Mouse (Mus musculus) hindbrain, embryonic 13.5 days (tissue): ENCODE results near the gene 1110004F10Rik. TPM values are rescaled to one million over a fixed set of nuclear protein-coding genes. Genes with fewer than 3 reads are reported as not detected.
A peak's percentile ranks its signal among the peaks of the same experiment; 100 is the strongest.

ENCODE experiments used
- ATAC-seq: fragments of 200-750 bp; cut with Nextera tagmentation; 2 replicates; pipeline ENCODE4 v1.8.0; 2017; ENCODE audit warnings: moderate TSS enrichment; ENCODE audit not compliant: low FRiP score
- H3K27ac ChIP-seq: fragments of 300-500 bp; sonication (generic); 2 replicates; pipeline ENCODE4 v1.5.1; 2015; ENCODE audit warnings: inconsistent platforms, mild to moderate bottlenecking, moderate library complexity
- H3K27me3 ChIP-seq: fragments of 300-500 bp; sonication (generic); 2 replicates; pipeline ENCODE4 v1.6.1; 2015; ENCODE audit warnings: mild to moderate bottlenecking, inconsistent platforms
- H3K36me3 ChIP-seq: fragments of 300-500 bp; sonication (generic); 2 replicates; pipeline ENCODE4 v1.6.1; 2015; ENCODE audit warnings: mild to moderate bottlenecking, inconsistent platforms
- H3K4me1 ChIP-seq: fragments of 300-500 bp; sonication (generic); replicated peaks from 2 replicates; pipeline ENCODE4 v1.6.1; 2015; ENCODE audit warnings: inconsistent platforms
- H3K4me2 ChIP-seq: fragments of 300-500 bp; sonication (generic); 2 replicates; pipeline ENCODE4 v1.6.1; 2015; ENCODE audit warnings: inconsistent platforms, mild to moderate bottlenecking, moderate library complexity
- H3K4me3 ChIP-seq: fragments of 300-500 bp; sonication (generic); 2 replicates; pipeline ENCODE4 v1.5.1; 2015; ENCODE audit warnings: mild to moderate bottlenecking, inconsistent platforms
- H3K9ac ChIP-seq: fragments of 300-500 bp; sonication (generic); 2 replicates; pipeline ENCODE4 v1.6.1; 2015; ENCODE audit warnings: mild to moderate bottlenecking, inconsistent platforms
- H3K9me3 ChIP-seq: fragments of 300-500 bp; sonication (generic); 2 replicates; pipeline ENCODE4 v1.6.1; 2016; ENCODE audit warnings: inconsistent platforms
- WGBS: fragments of 180-500 bp; shearing (Covaris S2); methylation state at CpG from one replicate; pipeline ENCODE4 v1.1.7; 2015; 5-methylcytosine and 5-hydroxymethylcytosine counted together
- polyA plus RNA-seq: library from polyadenylated mRNA; unstranded; fragments of >200 nt; fragmentation: Nextera tagmentation; extraction: Ambion mirVana; gene quantifications from 2 replicates; pipeline ENCODE4 v1.2.1, GENCODE M21; 2015

Gene 1110004F10Rik
- polyA plus RNA-seq, 1 experiment from 2014 or later: 311 TPM

GRCm38 (mm10) chr7:116110661-116111060 is 71.5 kb downstream of the 1110004F10Rik start:
- Histone ChIP-seq H3K27ac (no peak overlapping the region), H3K4me3 (no peak overlapping the region), H3K4me1 (no peaks in the 10 kb centered on the region), H3K9ac (no peak overlapping the region), H3K27me3 (no peaks in the 10 kb centered on the region), H3K4me2 (no peak overlapping the region), H3K36me3 (peaks cover 19% of the 10 kb centered on the region), H3K9me3 (no peaks in the 10 kb centered on the region)
- WGBS: 75% methylated on average over 3 of the region's 3 CpGs
- no peak for ATAC-seq

GRCm38 (mm10) chr7:116111546-116111945 is 72.3 kb downstream of the 1110004F10Rik start:
- WGBS: 88% methylated on average over 6 of the region's 6 CpGs
- H3K4me2 ChIP-seq: no peak overlapping the region
- no peaks in the 10 kb centered on the region for H3K4me1 ChIP-seq
- peaks cover 10% of the 10 kb centered on the region for H3K36me3 ChIP-seq
- H3K4me3 ChIP-seq: no peak overlapping the region
- no peak overlapping the region for H3K27ac ChIP-seq
- no peak for ATAC-seq
- no peaks in the 10 kb centered on the region for H3K27me3 ChIP-seq
- no peak overlapping the region for H3K9ac ChIP-seq
- no peaks in the 10 kb centered on the region for H3K9me3 ChIP-seq

DNA sequence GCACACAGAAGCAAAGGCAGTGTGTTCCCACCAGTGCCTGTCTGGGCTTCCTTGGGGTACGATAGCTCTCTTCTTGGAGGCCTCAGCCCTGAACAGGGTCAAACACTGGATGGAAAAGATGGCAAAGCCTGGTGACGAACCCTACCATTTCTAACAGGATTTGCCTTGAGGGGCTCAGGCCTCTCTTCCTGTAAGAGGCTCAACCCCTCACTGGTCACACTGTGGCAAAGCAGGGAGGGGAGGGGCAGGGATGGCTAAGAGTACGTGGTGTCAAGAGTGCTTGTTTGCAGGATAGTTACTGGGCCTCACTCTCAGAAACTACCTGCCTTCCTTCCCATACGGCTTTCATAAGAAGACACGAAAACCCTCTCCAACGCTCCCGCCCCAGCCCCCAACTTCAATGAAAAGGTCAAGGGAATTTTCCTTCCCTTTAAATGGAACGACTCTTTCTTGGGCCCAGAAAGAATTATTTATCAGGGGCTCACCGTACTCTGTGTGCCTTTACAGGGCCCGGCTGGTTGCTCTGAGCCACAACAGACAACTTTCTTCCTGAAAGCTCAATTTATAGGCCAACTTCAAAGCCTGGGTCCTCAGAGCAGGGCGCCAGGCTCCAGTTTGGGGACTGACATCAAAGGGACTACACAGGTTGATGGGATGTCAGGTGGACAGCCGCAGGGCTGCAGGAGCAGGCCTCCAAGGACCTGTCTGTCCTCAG is 76.2 kb downstream of the 1110004F10Rik start:
- Histone ChIP-seq H3K4me1 (no peaks in the 10 kb centered on the region), H3K4me2 (no peak overlapping the region), H3K36me3 (no peaks in the 10 kb centered on the region), H3K27me3 (no peaks in the 10 kb centered on the region), H3K4me3 (no peak overlapping the region), H3K27ac (no peak overlapping the region), H3K9ac (no peak overlapping the region), H3K9me3 (no peaks in the 10 kb centered on the region)
- ATAC-seq: no peak
- WGBS: 82% methylated on average over 12 of the region's 12 CpGs

DNA sequence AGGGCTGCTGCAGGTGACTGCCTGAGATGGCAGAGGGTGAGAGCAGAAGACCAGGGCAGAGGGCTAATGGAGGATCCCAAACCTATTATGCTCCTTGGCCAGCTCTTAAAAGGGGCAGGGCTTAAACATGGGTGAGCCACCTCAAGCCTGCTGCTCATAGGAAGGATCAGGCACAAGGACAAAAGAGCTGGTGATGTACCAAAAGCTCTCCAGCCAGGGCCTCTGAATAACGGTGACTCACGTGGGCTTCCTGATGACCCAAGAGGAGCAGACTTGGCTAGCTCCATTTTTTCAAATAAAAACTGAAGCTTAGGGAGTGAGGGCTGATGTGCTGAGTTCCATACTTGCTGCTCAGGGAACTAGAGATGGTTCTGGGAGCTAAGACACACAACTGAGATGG is 76.8 kb downstream of the 1110004F10Rik start:
- no peaks in the 10 kb centered on the region for H3K4me1 ChIP-seq
- no peaks in the 10 kb centered on the region for H3K27me3 ChIP-seq
- no peak overlapping the region for H3K9ac ChIP-seq
- H3K9me3 ChIP-seq: no peaks in the 10 kb centered on the region
- no peak for ATAC-seq
- H3K36me3 ChIP-seq: no peaks in the 10 kb centered on the region
- no peak overlapping the region for H3K4me2 ChIP-seq
- H3K27ac ChIP-seq: no peak overlapping the region
- 82% methylated on average over 2 of the region's 2 CpGs for WGBS
- no peak overlapping the region for H3K4me3 ChIP-seq

GRCm38 (mm10) chr7:116119306-116119857 is 80.2 kb downstream of the 1110004F10Rik start:
- WGBS: 60% methylated on average over 1 of the region's 1 CpGs
- Histone ChIP-seq H3K4me1 (peaks cover 21% of the 10 kb centered on the region), H3K9me3 (no peaks in the 10 kb centered on the region), H3K36me3 (no peaks in the 10 kb centered on the region), H3K27me3 (peaks cover 6% of the 10 kb centered on the region; the same call in 1 of the 2 replicates), H3K4me3 (no peak overlapping the region), H3K4me2 (no peak overlapping the region), H3K27ac (no peak overlapping the region), H3K9ac (no peak overlapping the region)
- no peak for ATAC-seq

DNA sequence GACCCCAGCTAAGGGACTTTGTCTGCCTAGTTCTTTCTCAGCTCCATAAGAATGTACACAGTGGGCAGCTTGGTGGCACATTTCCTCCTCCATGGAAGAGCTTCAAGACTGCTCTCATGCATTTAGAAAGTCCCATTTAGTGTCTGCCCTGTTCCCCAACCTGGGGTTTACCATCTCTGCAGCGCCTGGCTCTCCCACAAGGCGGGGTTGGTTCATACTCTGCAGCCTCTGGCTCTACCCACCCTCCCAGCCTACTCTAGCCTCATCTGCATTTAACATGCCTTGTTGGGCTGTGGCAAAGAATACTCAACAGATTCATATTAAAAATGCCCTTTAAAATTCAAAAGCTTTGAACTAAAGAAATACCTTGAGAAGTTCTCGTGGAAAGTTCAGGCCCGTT is 81.5 kb downstream of the 1110004F10Rik start:
- 72% methylated on average over 4 of the region's 4 CpGs for WGBS

GRCm38 (mm10) chr7:116121202-116121601 is 82.0 kb downstream of the 1110004F10Rik start:
- Histone ChIP-seq H3K4me3 (no peak overlapping the region), H3K27me3 (peaks cover 6% of the 10 kb centered on the region; the same call in 1 of the 2 replicates), H3K36me3 (no peaks in the 10 kb centered on the region), H3K9ac (no peak overlapping the region), H3K4me2 (no peak overlapping the region), H3K27ac (no peak overlapping the region), H3K9me3 (no peaks in the 10 kb centered on the region), H3K4me1 (peaks cover 21% of the 10 kb centered on the region)
- ATAC-seq: no peak
- 34% methylated on average over 11 of the region's 11 CpGs for WGBS

More for the DNA sequence above, 81.5 kb downstream of the 1110004F10Rik start:
- peaks cover 6% of the 10 kb centered on the region; the same call in 1 of the 2 replicates for H3K27me3 ChIP-seq
- no peak overlapping the region for H3K4me3 ChIP-seq
- no peak for ATAC-seq
- no peaks in the 10 kb centered on the region for H3K36me3 ChIP-seq
- H3K27ac ChIP-seq: no peak overlapping the region
- no peaks in the 10 kb centered on the region for H3K9me3 ChIP-seq
- H3K4me1 ChIP-seq: peaks cover 21% of the 10 kb centered on the region
- H3K4me2 ChIP-seq: no peak overlapping the region
- no peak overlapping the region for H3K9ac ChIP-seq

DNA sequence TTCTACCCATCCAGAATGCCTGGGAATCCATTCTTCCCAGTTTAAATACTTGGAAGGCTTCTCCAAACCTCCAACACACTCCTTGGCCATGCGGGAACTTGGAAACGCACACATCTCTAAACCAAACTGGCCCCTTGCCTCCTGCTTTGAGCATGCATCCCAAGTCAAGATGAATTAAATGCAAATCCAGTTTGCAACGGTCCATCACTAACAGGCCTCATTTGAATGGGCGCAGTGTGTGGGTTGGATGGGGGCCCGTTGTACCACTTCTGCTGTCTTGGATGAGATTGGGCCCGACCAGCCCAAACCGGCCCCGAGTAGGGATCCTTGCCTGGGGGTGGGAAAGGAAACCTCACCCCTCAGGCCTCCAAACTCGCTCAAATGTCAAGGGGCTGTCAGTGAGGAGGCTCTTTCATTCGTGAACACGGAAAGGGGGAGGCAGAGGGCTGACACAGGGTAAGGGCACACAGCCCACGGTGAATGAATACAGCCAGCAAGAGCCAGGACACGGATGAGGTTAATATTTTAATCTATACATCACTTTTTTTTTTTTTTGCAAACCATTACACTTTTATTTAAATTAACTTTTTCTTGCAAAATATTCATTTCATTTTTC is 83.9 kb downstream of the 1110004F10Rik start:
- Histone ChIP-seq H3K27ac (0 out of 2 replicates have a peak overlapping the region, but pooled peaks have one; percentile 14), H3K9ac (no peak overlapping the region), H3K4me3 (no peak overlapping the region), H3K27me3 (peaks cover 6% of the 10 kb centered on the region; the same call in 1 of the 2 replicates), H3K4me2 (no peak overlapping the region), H3K4me1 (peaks cover 21% of the 10 kb centered on the region), H3K9me3 (no peaks in the 10 kb centered on the region), H3K36me3 (no peaks in the 10 kb centered on the region)
- WGBS: 27% methylated on average over 13 of the region's 13 CpGs
- peak; percentile 78 for ATAC-seq

DNA sequence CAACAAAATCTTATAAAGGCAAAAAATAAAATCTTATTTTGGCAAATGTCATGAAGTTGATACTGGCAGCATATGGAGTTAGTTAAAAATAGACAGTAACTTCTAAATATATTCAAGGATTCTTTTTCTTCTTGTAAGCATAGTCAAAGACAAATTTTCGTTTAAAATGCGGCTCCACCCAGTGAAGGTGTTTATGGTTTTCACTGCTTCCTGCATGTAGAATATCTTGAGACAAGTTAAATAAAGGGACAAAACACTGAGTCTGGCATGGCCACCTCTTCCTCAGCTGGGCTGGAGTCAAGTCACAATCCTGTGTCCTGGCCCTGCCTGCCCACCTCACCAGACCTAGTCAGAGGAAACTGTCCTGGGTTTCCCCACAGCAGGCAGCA is 84.4 kb downstream of the 1110004F10Rik start:
- H3K4me3 ChIP-seq: no peak overlapping the region
- H3K36me3 ChIP-seq: no peaks in the 10 kb centered on the region
- no peak overlapping the region for H3K27ac ChIP-seq
- no peak for ATAC-seq
- H3K27me3 ChIP-seq: peaks cover 6% of the 10 kb centered on the region; the same call in 1 of the 2 replicates
- peaks cover 21% of the 10 kb centered on the region for H3K4me1 ChIP-seq
- H3K9ac ChIP-seq: no peak overlapping the region
- 79% methylated on average over 2 of the region's 2 CpGs for WGBS
- no peaks in the 10 kb centered on the region for H3K9me3 ChIP-seq
- no peak overlapping the region for H3K4me2 ChIP-seq

- Histone ChIP-seq H3K36me3 (no peaks in the 10 kb centered on the region), H3K4me1 (peaks cover 21% of the 10 kb centered on the region), H3K27ac (no peak overlapping the region), H3K9me3 (no peaks in the 10 kb centered on the region), H3K4me2 (no peak overlapping the region), H3K4me3 (no peak overlapping the region), H3K9ac (no peak overlapping the region), H3K27me3 (peaks cover 6% of the 10 kb centered on the region; the same call in 1 of the 2 replicates)
- no peak for ATAC-seq
- 89% methylated on average over 12 of the region's 12 CpGs for WGBS
These were observed 84.9 kb downstream of the 1110004F10Rik start for GRCm38 (mm10) chr7:116124057-116124456.

- Histone ChIP-seq H3K9ac (no peak overlapping the region), H3K27ac (no peak overlapping the region), H3K4me2 (no peak overlapping the region), H3K4me3 (no peak overlapping the region), H3K4me1 (peaks cover 21% of the 10 kb centered on the region), H3K27me3 (peaks cover 6% of the 10 kb centered on the region; the same call in 1 of the 2 replicates), H3K9me3 (no peaks in the 10 kb centered on the region), H3K36me3 (no peaks in the 10 kb centered on the region)
- 84% methylated on average over 7 of the region's 7 CpGs for WGBS
- no peak for ATAC-seq
These were observed 86.5 kb downstream of the 1110004F10Rik start for GRCm38 (mm10) chr7:116125671-116126070.

- H3K27me3 ChIP-seq: no peaks in the 10 kb centered on the region; the same call in 1 of the 2 replicates
- peaks cover 17% of the 10 kb centered on the region for H3K4me1 ChIP-seq
- no peak for ATAC-seq
- no peak overlapping the region for H3K4me2 ChIP-seq
- no peaks in the 10 kb centered on the region for H3K36me3 ChIP-seq
- H3K4me3 ChIP-seq: no peak overlapping the region
- H3K9me3 ChIP-seq: no peaks in the 10 kb centered on the region
- 87% methylated on average over 2 of the region's 2 CpGs for WGBS
- no peak overlapping the region for H3K9ac ChIP-seq
- H3K27ac ChIP-seq: no peak overlapping the region
These were observed 87.9 kb downstream of the 1110004F10Rik start for GRCm38 (mm10) chr7:116127052-116127451.
